Mouse (Mus musculus) adrenal gland, adult 8-10 months (tissue): ENCODE data around the gene Dnph1. TPM values are rescaled to one million over a fixed set of nuclear protein-coding genes. Genes with fewer than 3 reads are reported as not detected.

ENCODE experiments used
- total RNA-seq, 4 experiments: library from RNA; stranded (reverse); gene quantifications; 2 replicates each; pipeline ENCODE4 v1.2.4; 2022

Dnph1 gene
- total RNA-seq, 4 experiments from 2014 or later: 4.5 to 6.9 (median 6.4) TPM

Other genes starting within 250 kb of the Dnph1 start
- gene Polr1c, start 248.7 kb upstream of the Dnph1 start, total RNA-seq: 100 to 1,000 TPM in 2 of 4 experiments, 10 to 100 TPM in 2; 83.8 to 116 (median 104) TPM
- 100 to 1,000 TPM; 157 to 205 (median 185) TPM for gene Yipf3, start 248.6 kb upstream of the Dnph1 start, total RNA-seq
- gene Lrrc73, start 243.2 kb upstream of the Dnph1 start, total RNA-seq: 1 to 10 TPM; 4.1 to 7.5 (median 6.0) TPM
- 10 to 100 TPM; 49.3 to 72.6 (median 54.6) TPM for gene Tjap1, start 213.7 kb upstream of the Dnph1 start, total RNA-seq
- under 1 TPM in 3 of 4 experiments, not detected in 1; 0.25 to 0.56 (median 0.38) TPM for gene Dlk2, start 199.3 kb upstream of the Dnph1 start, total RNA-seq
- 10 to 100 TPM in 2 of 4 experiments, 1 to 10 TPM in 2; 6.9 to 17.3 (median 11.9) TPM for gene Abcc10, start 168.4 kb upstream of the Dnph1 start, total RNA-seq
- gene Zfp318, start 113.0 kb upstream of the Dnph1 start, total RNA-seq: 10 to 100 TPM; 21.0 to 35.6 (median 27.4) TPM
- gene Crip3, start 67.8 kb upstream of the Dnph1 start, total RNA-seq: 1 to 10 TPM in 3 of 4 experiments, under 1 TPM in 1; 0.58 to 3.1 (median 2.2) TPM
- not detected for gene Slc22a7, start 58.3 kb upstream of the Dnph1 start, total RNA-seq
- 1 to 10 TPM in 3 of 4 experiments, under 1 TPM in 1; 0.98 to 1.4 (median 1.2) TPM for gene Ttbk1, start 9.0 kb upstream of the Dnph1 start, total RNA-seq
- 10 to 100 TPM; 31.6 to 48.8 (median 37.7) TPM for gene Cul9, start 49.7 kb downstream of the Dnph1 start, total RNA-seq
- 10 to 100 TPM; 34.0 to 42.0 (median 37.2) TPM for gene Srf, start 59.5 kb downstream of the Dnph1 start, total RNA-seq
- gene Ptk7, start 132.8 kb downstream of the Dnph1 start, total RNA-seq: 10 to 100 TPM in 2 of 4 experiments, 1 to 10 TPM in 2; 8.7 to 11.2 (median 9.9) TPM
- gene Klc4, start 149.3 kb downstream of the Dnph1 start, total RNA-seq: 10 to 100 TPM; 42.3 to 59.8 (median 53.2) TPM
- gene Mrpl2, start 149.5 kb downstream of the Dnph1 start, total RNA-seq: 100 to 1,000 TPM in 2 of 4 experiments, 10 to 100 TPM in 2; 91.8 to 122 (median 104) TPM
- 10 to 100 TPM; 42.0 to 53.5 (median 47.2) TPM for gene Cul7, start 153.6 kb downstream of the Dnph1 start, total RNA-seq
- gene Rrp36, start 177.6 kb downstream of the Dnph1 start, total RNA-seq: 10 to 100 TPM; 24.9 to 31.8 (median 30.6) TPM
- gene Mea1, start 182.1 kb downstream of the Dnph1 start, total RNA-seq: 100 to 1,000 TPM in 1 of 4 experiments, 10 to 100 TPM in 3; 91.9 to 104 (median 95.0) TPM
- 10 to 100 TPM; 59.1 to 74.3 (median 65.2) TPM for gene Klhdc3, start 184.2 kb downstream of the Dnph1 start, total RNA-seq
- gene Ppp2r5d, start 208.4 kb downstream of the Dnph1 start, total RNA-seq: 10 to 100 TPM; 41.0 to 47.5 (median 42.6) TPM
- gene Pex6, start 214.8 kb downstream of the Dnph1 start, total RNA-seq: 10 to 100 TPM; 56.2 to 74.2 (median 61.8) TPM
- gene Gnmt, start 232.5 kb downstream of the Dnph1 start, total RNA-seq: 1 to 10 TPM; 1.2 to 1.8 (median 1.6) TPM